Mouse (Mus musculus): ENCODE measurements around the gene Cnbd2.

DNA sequence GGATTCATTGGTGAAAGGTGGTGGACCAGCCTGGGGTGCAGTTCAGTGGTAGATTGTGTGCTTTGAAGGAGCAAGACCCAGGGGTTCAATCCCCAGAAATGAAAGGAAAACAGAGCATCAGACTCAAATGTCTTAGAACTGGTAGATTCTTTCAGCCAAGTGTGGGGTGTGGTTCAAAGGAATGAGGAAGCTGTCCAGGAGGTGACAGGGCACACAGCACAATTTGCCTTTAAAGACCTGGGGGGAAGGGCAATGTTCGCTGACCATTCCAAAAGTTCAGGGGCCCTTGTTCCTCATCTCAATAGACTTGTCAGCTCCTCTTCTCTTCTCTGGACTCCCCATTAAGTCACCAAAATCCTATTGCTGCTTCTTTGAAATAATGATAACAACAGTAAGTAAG is 105.1 kb downstream of the Cnbd2 start:
- TF ChIP-seq CTCF (conservative IDR thresholded peaks at IDR 0.05; ENCODE audit: insufficient read depth, insufficient read length, low read depth, low read length) (no peak), POLR2A (IDR thresholded peaks at IDR 0.05; ENCODE audit: low read depth, low read length) (no peak)

All from kidney, adult 2 months (tissue).